Mouse (Mus musculus): ENCODE data around the gene Tpo.

DNA sequence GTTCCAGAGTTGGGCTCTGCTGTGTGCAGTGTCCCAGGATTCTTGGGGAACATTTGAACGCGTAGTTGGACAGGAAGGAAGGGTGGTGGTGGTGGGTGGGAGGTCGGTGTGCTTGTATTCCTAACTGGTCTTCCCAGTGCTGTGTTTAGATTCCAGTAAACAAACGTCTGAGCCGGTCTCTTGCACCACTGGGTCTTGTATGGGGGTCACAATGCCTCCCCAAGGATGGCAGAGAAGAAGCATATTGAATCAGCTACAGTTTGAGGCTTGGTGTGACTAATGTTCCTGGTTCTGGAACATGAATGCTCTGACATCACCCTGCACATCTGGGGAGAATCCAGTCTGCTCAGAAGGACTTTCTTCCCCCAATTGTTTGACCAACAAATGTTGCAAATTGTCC is 101.9 kb downstream of the Tpo start:
- TF ChIP-seq ETS1 (IDR thresholded peaks at IDR 0.05; ENCODE audit: low read depth, low read length) (no peak), ZC3H11A (IDR thresholded peaks at IDR 0.05; ENCODE audit: low read depth, low read length) (no peak), CTCF (IDR thresholded peaks at IDR 0.05 in 2 of 3, conservative IDR thresholded peaks at IDR 0.05 in 1 of 3; ENCODE audit: control insufficient read depth in 1 of 3, insufficient read depth in 1 of 3, low read depth in 2 of 3, low read length in 3 of 3, poor library complexity in 1 of 3, severe bottlenecking in 1 of 3) (no peak), GABPA (IDR thresholded peaks at IDR 0.05; ENCODE audit: low read depth, low read length) (no peak), ZNF384 (IDR thresholded peaks at IDR 0.05; ENCODE audit: low read depth, low read length) (no peak), JUND (IDR thresholded peaks at IDR 0.05; ENCODE audit: low read depth, low read length) (no peak), EP300 (IDR thresholded peaks at IDR 0.05; ENCODE audit: low read depth in 1 of 2, low read length in 2 of 2) (no peak), CHD1 (IDR thresholded peaks at IDR 0.05; ENCODE audit: low read depth, low read length) (no peak), POLR2A (IDR thresholded peaks at IDR 0.05; ENCODE audit: control insufficient read depth in 1 of 2, insufficient read depth in 1 of 2, low read depth in 1 of 2, low read length in 2 of 2, poor library complexity in 1 of 2) (no peak), HCFC1 (IDR thresholded peaks at IDR 0.05; ENCODE audit: low read depth, low read length) (no peak), MAFK (IDR thresholded peaks at IDR 0.05; ENCODE audit: borderline replicate concordance, low read depth, low read length) (no peak), ELF1 (IDR thresholded peaks at IDR 0.05; ENCODE audit: low read depth, low read length) (no peak)
